Mouse (Mus musculus): ENCODE measurements around the gene Gfod1.
A peak's percentile ranks its signal among the peaks of the same experiment; 100 is the strongest.

Gene Gfod1

DNA sequence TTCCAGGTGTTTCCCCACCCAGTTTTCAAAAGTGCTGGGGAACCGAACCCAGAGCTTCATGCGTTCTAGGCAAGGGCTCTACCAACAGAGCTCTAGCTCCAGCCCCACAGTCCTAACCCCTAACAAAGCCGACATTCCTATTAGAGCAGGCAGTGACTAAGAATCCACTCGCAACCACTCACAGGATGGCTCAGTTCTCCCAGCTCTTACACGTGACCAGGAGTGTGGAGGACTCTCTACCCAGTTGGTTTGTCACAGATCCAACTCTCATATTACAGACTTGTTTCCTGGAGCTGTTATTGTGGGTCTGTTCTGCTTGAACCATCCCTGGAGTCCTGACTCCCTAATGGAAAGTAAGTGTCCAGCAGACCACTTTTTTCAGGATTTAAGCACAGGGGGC is 40.3 kb downstream of the Gfod1 start:
- no peak for DNase-seq (ENCODE audit: low spot score in 2 of 2)

DNA sequence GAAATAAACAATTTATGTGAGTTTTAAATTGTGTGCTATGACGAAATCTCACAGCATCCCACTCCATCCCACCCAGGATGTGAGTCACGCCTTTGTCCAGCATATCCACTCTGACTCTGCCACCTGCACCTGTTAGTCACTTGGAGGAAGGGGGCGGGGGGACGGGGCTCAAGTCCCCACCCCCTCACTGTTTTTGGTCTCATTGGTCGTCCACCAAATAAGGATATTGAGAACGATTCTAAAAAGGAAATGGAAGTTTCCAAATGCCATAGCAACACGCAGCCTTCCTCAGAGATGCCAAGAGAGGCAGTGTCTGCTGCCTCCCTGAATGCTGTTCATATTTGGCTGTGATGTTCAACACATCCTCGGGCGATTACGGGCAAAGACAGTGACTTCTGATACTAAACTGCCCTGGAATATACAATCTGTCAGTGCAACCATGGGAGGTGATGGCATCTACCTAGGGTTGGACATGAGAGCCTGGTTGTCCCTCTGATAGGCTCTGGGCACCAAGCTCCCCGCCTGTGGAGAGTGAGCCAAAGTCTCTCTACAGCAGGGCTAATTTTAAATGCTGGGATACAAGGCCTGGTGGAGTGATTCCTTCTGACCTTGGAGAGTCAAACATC is 41.7 kb downstream of the Gfod1 start:
- peak; percentile 32 to 67 for DNase-seq (ENCODE audit: low spot score in 2 of 2)

DNA sequence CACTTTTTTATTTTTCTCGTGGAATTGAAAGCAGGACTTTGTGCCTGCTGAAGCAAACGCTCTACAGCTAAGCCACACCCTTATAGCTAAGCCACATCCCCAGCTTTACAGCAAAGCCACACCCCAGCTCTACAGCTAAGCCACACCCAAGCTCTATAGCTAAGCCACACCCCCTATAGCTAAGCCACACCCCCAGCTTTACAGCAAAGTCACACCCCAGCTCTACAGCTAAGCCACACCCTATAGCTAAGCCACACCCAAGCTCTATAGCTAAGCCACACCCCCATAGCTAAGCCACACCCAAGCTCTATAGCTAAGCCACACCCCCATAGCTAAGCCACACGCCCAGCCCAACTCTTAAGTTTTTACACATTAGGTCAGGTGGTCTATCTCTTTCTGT is 42.7 kb downstream of the Gfod1 start:
- DNase-seq (ENCODE audit: low spot score in 2 of 2): no peak

DNA sequence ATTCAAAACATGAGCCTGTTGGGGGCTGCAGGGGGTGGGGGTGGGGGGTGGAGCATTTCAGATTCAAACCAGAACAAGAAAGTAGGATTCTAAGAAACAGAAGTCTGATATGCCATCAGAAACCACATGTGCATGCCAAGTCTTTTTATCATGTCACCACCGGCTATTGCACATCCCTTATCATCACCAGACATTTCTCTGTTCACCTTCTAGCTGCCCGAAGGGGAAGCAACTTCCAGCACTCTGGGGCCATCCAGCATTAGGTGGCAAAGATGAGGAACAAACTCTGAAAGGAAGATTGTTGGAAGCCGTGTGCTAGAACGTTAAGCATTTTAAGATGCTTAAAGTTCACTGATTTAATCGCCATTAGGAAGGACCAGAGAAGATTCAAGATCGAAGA is 43.2 kb downstream of the Gfod1 start:
- no peak for DNase-seq (ENCODE audit: low spot score in 2 of 2)

DNA sequence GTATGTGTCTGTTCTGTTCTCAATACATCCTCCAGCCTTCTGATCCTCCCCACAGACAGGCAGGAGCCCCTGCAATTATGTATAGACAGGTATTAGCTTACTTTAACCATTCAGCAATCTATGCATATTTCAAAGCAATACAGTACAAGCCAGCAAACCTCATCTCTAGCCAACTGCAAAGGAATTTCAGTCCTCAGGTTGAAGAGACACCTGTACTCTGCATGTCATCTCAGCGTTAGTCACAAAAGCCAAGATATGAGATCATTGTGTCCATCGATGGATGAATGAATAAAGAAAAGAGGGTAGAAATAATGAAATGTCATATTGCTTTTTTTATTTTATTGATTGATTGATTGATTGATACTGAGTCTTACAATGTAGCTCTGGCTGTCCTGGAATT is 47.5 kb downstream of the Gfod1 start:
- DNase-seq (ENCODE audit: low spot score in 2 of 2): no peak

DNA sequence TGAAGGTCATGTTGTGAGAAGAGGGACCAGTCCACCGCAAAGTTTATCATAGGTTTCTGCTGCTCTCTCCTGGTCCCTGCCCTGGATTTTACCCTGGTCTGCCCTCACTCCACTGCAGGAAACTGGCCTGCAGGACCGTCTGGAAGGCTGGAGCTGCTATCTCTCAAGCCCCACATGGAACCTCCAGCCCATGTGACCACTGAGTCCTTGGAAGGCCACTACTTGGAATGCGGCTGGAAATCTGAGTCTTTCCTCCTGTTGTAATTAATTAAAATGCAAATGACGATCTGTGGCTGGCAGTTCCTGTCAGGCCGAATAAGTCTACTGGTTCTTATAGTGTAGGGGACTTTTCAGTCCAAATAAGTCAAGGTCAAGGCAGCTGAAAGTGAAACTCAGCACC is 50.4 kb downstream of the Gfod1 start:
- no peak for DNase-seq (ENCODE audit: low spot score in 2 of 2)

DNA sequence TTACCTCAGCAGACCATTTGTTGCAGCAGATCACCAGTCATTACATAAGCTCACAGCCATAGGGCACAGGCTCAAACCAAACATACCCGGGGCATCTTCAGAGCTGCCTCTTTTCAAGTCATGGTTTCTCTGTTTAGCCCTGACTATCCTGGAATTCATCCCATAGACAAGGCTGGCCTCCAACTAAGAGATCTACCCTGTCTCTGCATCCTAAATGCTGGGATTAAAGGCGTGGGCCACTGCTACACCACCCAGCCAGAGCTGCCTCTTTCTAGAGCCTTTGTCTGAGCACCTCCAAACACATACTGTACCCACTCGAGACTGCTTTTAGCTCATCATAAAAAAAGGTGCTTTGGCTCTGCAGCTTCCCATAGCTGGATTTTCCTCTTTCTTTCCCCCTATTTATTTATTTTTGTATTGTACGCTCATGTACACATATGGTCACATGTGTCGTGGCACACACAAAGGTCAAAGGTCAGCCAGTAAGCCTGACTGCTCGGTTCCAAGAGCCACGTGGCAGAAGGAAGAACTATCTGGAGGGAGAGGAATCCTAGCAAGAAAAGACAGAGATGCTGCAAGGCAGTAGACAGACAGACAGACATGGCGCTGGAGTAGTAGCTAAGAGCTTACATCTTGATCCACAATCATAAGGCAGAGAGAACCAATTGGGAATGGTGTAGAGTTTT is 51.7 kb downstream of the Gfod1 start:
- DNase-seq (ENCODE audit: low spot score in 2 of 2): no peak

DNA sequence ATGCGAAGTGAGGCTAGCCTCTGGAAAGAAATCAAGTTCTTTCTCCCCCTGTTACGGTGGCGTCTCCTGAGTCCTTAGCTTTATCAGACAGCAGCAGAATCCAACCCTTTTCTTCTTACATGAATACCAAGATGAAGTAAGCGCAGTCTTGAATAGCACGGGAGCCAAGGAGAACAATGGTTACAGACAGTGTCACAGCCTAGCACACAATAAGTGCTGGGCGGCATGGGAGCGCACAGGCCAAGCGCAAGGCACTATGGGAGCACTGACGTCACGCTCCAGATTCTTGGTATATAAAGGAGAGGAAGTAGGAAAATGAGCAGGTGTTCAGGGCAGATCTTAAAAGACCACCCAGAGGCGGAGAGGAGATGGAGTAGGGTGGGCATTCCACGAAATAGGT is 52.6 kb downstream of the Gfod1 start:
- no peak for DNase-seq (ENCODE audit: low spot score in 2 of 2)

DNA sequence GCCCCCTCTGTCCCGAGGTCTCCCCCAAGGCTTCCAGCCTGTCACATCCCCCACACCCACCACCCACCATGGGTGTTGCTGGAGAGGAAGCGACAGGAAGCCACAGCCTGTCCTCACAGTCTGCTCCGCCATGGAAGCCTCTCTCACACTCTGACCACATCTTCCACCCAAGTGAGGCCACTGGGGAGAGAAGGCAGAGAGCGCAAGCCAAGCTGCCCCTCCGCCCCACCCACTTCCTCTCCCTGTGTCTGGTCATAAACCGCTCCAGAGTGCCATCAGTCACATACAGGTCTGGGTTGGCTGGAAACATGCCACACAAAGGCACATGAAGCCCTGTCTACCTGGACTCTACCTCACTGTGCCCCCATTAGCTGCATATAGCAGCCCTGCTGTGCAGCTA is 53.3 kb downstream of the Gfod1 start:
- DNase-seq (ENCODE audit: low spot score in 2 of 2): no peak

DNA sequence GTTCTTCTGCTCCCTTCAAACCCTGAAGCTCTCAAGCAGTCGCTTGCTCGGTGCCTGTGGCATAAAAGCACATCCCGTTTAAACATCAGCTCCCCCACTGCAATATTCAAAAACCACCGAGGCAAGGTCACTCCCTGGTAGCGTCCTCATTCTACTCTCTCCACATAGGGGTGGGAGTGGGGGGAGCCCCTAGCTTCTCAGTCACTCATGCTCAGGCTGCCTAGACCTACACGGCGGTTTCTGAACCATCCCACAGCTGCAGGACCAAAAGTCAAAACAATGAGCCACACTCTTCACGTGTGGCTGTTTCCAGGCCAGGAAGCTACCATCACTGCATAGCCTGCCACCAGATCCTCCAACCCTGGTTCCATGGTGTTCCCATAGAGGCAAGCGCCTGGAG is 53.9 kb downstream of the Gfod1 start:
- no peak for DNase-seq (ENCODE audit: low spot score in 2 of 2)

DNA sequence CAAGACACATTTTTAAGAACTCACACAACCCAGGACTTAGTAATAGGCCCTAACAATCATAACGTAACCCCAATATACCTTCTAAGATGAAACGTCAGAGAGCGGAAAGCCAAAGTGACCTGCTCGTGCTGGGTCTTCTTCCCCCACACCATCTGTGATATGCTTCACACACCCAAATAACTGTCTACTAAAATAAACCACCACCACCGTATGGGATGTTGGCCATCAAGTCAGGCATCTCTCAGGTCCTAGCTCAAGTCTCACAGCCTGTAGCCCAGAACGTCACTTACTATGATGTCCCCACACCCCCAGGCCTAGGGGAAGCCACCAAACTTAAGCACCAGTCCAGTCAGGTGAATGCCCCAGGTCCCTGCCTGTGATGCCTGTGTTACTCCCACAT is 55.6 kb downstream of the Gfod1 start:
- DNase-seq (ENCODE audit: low spot score in 2 of 2): no peak

DNA sequence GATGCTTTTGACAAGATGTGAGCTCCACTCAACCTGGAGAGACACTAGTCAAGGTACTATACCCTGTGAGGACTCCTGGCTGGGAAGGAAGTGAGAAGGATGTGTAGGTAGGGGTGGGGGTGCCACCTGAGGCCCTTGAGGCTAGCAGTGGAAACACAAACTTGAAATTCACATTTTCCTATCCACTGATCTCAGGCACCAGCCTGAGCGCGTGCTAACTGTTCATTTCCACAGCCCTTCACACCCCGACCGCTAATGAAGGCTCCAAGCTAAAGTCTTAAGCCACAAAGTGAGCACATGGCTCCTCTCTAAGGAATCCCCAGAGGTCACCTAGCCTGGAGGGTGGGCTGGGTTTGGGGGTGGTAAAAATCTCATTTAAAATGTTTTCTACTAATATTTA is 57.1 kb downstream of the Gfod1 start:
- no peak for DNase-seq (ENCODE audit: low spot score in 2 of 2)

DNA sequence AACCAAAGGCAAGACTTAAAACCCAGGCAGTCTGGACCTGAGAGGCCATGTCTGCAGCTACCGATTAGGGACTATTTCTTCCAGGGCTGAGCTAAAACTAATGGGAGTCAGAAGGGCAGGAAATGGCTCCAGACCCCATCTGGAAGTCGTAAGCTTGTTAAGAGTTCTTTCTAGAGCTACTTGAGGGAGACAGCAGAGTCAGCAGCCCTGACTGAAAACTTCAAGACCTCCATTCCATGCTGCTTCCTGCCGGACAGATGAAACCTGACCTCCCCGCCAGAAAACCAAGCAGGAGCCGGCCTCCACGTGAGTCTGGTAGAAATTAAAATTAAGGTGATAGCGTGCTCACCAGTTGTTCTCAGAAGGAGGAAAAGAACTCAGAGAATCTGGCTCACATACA is 60.2 kb downstream of the Gfod1 start:
- DNase-seq (ENCODE audit: low spot score in 2 of 2): no peak

DNA sequence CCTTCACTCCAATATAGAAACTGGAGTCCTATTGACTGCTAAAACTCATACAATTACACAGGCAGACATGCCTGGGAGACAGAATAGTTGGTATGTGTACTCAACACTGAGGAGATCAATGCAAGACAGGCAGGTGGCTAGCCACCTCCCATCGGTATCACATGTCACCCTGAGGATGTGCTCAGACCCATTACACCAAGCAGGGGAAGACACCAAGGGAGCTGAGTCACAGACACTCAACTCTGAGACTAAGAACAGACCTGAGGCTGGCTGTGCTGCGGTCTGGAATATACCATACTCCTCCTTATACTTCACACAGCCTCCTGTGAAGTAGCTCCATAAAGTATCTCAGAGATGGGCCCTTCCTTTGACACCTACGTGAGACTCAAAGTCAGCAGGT is 60.7 kb downstream of the Gfod1 start:
- DNase-seq (ENCODE audit: low spot score in 2 of 2): no peak

DNA sequence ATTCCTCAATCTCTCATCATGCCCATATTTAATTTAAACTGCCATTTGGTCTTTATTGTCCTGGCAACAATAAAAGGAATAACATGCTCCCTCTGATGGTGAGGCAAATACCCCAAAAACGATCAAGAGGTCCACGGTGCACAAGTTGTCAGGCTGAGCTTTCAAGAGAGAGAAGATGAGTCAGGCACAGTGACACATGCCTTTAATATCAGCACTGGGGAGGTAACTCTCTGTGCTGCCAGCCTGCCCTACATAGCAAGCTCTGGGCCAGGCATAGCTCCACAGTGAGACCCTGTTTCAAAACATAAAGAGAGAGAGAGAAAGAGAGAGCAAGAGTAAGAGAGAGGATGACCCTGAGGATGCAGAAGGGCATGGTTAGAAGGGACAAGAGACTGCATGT is 62.2 kb downstream of the Gfod1 start:
- no peak for DNase-seq (ENCODE audit: low spot score in 2 of 2)

DNA sequence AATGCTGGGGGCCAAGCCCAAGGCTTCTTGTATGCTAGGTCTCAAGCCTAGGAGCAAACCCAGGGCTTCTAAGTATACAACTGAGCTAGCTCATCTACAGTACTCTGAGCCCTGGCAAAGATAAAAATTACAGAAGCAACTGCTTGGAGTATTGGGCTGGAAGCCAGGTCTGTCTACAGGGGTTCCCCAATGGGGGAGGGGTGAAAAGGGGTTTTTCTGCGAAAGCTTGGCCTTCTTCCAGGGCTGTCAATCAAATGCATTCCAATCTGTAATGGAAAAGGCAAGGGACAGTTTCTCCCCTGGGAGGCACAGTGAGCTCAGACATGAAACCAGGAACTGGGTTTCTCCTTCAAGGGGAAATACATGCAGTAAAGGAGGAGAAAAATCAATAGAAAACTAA is 62.9 kb downstream of the Gfod1 start:
- peak in 1 of 2 experiments; percentile 49 for DNase-seq (ENCODE audit: low spot score in 2 of 2)

DNA sequence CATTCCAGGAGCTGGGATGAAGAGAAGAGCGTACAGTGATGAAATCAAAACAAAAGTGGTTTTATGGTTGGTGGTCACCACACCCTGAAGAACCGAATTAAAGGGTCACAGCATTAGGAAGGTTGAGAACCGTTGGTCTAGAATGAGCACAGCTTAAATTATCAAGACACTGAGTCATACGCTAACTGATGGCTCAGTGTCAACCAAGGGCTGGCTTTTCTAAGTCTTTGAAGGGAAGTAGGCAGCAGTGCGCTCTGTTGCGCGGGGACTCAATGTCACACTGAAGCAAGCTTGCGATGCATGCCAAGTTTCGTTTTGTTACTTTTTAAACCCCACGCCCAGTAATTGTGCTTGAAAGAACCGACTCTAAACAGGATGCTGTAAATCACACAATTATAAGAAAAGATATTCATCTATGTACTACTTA is 64.2 kb downstream of the Gfod1 start:
- no peak for DNase-seq (ENCODE audit: low spot score in 2 of 2)

DNA sequence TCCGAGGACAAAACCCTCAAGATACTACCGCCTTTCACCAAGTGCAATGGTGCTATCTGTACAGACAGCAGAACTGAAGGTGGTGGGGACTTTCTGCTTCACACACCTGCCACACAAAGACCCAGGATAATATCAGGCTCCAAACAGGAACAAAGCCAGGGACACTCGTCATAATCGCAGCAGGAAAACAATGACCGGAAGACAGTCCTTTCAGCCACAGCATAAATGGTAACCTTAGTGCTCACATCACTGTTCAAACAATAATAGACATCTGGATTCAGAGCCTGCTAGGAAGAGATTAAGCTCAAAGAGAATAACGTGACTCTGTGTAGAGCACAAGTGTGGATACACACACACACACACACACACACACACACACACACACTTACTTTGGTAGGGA is 67.3 kb downstream of the Gfod1 start:
- DNase-seq (ENCODE audit: low spot score in 2 of 2): no peak

DNA sequence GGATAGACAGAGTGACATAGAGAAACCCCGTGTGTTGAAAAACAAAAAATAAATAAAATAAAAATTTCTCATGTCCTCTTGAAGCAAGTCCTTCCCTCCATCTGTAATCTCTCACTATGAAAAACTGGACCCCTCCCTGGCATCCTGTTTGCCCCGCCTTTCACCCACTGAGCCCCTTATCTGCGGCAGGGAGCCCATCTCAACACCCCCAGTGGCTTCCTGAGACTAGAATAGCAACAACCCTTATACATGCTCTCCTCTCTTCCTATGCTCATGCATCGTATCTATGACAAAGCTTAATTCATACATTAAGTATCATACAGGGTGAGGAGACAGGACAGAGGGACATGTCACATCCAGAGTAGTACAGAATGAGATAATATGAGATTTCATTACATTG is 68.0 kb downstream of the Gfod1 start:
- DNase-seq (ENCODE audit: low spot score in 2 of 2): no peak

DNA sequence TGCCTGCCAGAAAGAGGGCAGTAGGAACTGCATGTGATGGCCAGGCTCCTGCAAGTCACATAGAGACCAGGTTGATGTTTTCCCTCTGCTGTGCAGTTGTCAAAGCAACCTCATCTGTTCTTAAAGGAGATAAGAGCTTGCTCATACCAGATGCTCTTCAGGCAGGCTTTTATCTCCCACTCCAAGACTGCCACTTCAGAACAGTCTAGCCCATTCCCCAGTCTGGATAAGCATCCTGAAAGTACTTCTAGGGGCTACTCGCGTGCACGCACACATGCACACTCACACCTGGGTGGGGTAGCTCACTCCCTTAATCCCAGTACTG is 68.4 kb downstream of the Gfod1 start:
- DNase-seq (ENCODE audit: low spot score in 2 of 2): no peak

DNA sequence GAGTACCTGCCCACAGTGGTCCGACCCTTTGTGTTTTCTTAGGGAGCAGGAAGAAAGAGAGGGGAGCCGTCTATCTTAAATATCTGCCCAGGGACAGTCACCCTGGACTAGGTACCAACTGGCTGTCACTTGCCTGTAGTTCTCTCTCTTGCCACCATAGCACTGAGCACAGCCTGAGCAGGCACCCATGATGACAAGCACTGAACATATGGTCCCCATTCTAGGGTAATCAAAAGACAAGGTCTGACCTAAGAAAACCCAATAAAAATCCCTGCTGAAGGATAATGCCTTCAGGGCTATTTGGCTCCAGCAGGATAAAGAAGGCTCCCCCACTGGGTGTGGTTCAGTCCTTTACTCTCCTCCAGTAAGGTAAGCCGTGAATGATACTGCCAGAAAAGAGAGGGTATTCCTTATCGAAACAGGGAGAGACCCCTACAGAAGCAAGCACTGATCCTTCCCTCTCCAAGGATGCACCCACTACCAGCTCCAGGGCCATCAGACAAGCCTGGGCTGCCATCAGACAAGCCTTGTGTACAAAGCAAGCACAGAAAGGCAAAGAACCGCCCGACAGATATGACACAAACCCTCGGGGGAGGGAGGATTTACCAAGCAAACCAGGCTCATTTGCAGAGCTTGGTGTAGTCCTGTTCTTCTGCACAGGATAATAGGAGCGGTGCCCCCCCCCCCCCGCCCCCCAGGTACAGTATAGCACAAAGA is 68.9 kb downstream of the Gfod1 start:
- DNase-seq (ENCODE audit: low spot score in 2 of 2): no peak

DNA sequence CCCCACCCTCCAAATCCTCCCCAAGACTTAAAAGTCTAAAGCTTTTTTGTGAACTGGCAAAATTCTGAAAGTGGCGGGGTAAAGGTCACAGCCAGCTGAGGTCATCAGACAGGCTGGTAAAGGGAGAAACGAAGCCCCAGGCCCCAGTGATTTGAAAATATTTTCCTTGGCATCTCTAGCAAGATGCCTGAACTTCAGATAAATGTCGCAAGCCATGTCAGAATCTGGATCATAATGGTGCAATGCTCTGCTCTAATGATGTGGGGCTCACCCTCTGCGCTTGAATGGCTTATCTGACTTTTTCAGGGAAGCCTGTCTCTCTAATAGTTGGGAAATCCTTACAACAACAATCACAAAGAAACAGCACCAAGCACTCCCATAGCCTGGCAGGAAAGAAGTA is 70.6 kb downstream of the Gfod1 start:
- DNase-seq (ENCODE audit: low spot score in 2 of 2): no peak
